ENCODE assay signal across 28 mouse cellular contexts in the genomic region with DNA sequence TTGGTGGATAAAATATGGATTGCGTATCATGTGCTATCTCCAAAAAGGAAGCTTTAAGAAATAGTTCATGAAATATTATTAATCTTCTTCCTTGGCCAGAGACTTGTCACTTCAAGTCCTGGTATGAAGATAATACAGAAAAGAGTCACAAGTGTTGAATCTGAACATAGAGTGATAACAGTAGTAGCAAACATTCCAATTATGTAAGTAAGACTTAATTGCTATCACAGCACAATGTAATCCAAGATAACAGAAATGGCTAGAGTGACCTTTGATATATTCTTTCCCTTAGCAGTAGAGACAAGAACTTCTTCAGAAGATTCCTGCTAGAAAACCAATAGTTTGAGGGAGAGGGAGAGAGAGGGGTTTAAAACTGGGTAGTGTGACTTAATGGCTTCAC.
"Had no signal": no experiment of that assay in that cellular context is flagged by ENCODE, and none has a peak within 500 bp of the region (broad histone marks: within the 10 kb centered on the region; RNA-seq: fewer than 3 reads in every experiment).

No protein-coding gene starts in this region.

- H3K27ac ChIP-seq: heart, adult 2 months; heart, embryonic 10.5 days; heart, embryonic 13.5 days; heart, embryonic 15.5 days; hindbrain, embryonic 10.5 days; hindbrain, embryonic 12.5 days; hindbrain, embryonic 13.5 days; hindbrain, embryonic 14.5 days; hindbrain, embryonic 15.5 days; hindbrain, postnatal 0 days; kidney, embryonic 15.5 days; kidney, postnatal 0 days; layer of hippocampus, adult 2 months; left cerebral cortex, adult 2 months had no signal

- H3K9ac ChIP-seq: heart, embryonic 12.5 days; heart, embryonic 13.5 days; heart, embryonic 15.5 days; hindbrain, embryonic 12.5 days; hindbrain, embryonic 13.5 days; hindbrain, embryonic 14.5 days; hindbrain, embryonic 15.5 days; kidney, embryonic 15.5 days had no signal

- H3K4me2 ChIP-seq: heart, embryonic 11.5 days; heart, embryonic 12.5 days; heart, embryonic 13.5 days; heart, embryonic 15.5 days; hindbrain, embryonic 12.5 days; hindbrain, embryonic 13.5 days; hindbrain, embryonic 14.5 days; hindbrain, embryonic 15.5 days; kidney, embryonic 15.5 days had no signal

- DNase-seq: heart, adult 2 months; heart, postnatal 10 days; heart, postnatal 14 days; heart, postnatal 36 days; heart, postnatal 4 days; kidney, adult 11 months; kidney, adult 18-20 months; kidney, adult 8-10 months; kidney, postnatal 10 days; kidney, postnatal 4 days; layer of hippocampus, postnatal 36 days had no signal

- H3K4me3 ChIP-seq: heart, adult 2 months; heart, embryonic 10.5 days; heart, embryonic 12.5 days; heart, embryonic 13.5 days; heart, embryonic 15.5 days; hindbrain, embryonic 10.5 days; hindbrain, embryonic 12.5 days; hindbrain, embryonic 13.5 days; hindbrain, embryonic 15.5 days; kidney, embryonic 15.5 days; layer of hippocampus, adult 2 months; left cerebral cortex, adult 2 months had no signal

- H3K9me3 ChIP-seq: heart, embryonic 10.5 days; heart, embryonic 12.5 days; heart, embryonic 13.5 days; heart, embryonic 15.5 days; hindbrain, embryonic 10.5 days; hindbrain, embryonic 12.5 days; hindbrain, embryonic 13.5 days; hindbrain, embryonic 15.5 days; kidney, embryonic 15.5 days had no signal

- ATAC-seq: hindbrain, embryonic 16.5 days; hindbrain, postnatal 0 days; inflammation-experienced regulatory T-cells, adult 6 months had no signal

- H3K27me3 ChIP-seq: heart, embryonic 12.5 days; heart, embryonic 13.5 days; heart, embryonic 15.5 days; hindbrain, embryonic 12.5 days; hindbrain, embryonic 13.5 days; hindbrain, embryonic 15.5 days; kidney, embryonic 15.5 days had no signal

- H3K4me1 ChIP-seq: heart, embryonic 12.5 days; hindbrain, embryonic 10.5 days; hindbrain, embryonic 12.5 days; hindbrain, embryonic 13.5 days; hindbrain, embryonic 15.5 days; kidney, embryonic 15.5 days had no signal
